Mouse (Mus musculus): ENCODE data around the gene Orai1.
"Not testable (repeated sequence)": the region's sequence is repeated elsewhere in the genome, so short reads cannot be mapped to it uniquely, and the experiment has no call there.

Orai1 gene

GRCm38 (mm10) chr5:123031312-123031711, 16.4 kb downstream of the Orai1 start:
- DNase-seq (ENCODE audit: low spot score in 2 of 2), result no peak

GRCm38 (mm10) chr5:123033646-123034160, 18.8 kb downstream of the Orai1 start:
- DNase-seq (ENCODE audit: low spot score in 2 of 2), result no peak

GRCm38 (mm10) chr5:123035089-123035488, 20.2 kb downstream of the Orai1 start:
- DNase-seq (ENCODE audit: low spot score in 2 of 2), result no peak

GRCm38 (mm10) chr5:123035564-123035963, 20.7 kb downstream of the Orai1 start:
- no peak for DNase-seq (ENCODE audit: low spot score in 2 of 2)

- DNase-seq (ENCODE audit: low spot score in 2 of 2), result no peak
Measured at GRCm38 (mm10) chr5:123038115-123038514, 23.2 kb downstream of the Orai1 start.

GRCm38 (mm10) chr5:123039120-123039752, 24.4 kb downstream of the Orai1 start:
- peak; percentile 72 to 73 for DNase-seq (ENCODE audit: low spot score in 2 of 2)

- DNase-seq (ENCODE audit: low spot score in 2 of 2), result no peak
Measured at GRCm38 (mm10) chr5:123040796-123041195, 25.9 kb downstream of the Orai1 start.

- DNase-seq (ENCODE audit: low spot score in 2 of 2), result no peak
Measured at GRCm38 (mm10) chr5:123043856-123044255, 29.0 kb downstream of the Orai1 start.

GRCm38 (mm10) chr5:123045561-123046295, 30.9 kb downstream of the Orai1 start:
- DNase-seq (ENCODE audit: low spot score in 2 of 2), result peak in 1 of 2 experiments; percentile 36

- DNase-seq (ENCODE audit: low spot score in 2 of 2), result no peak
Measured at GRCm38 (mm10) chr5:123046916-123047315, 32.0 kb downstream of the Orai1 start, which contains the start of gene Morn3. Gene Morn3 (minus strand): TSS chr5:123047016.

GRCm38 (mm10) chr5:123049271-123049670, 34.4 kb downstream of the Orai1 start:
- DNase-seq (ENCODE audit: low spot score in 2 of 2), result no peak

GRCm38 (mm10) chr5:123050918-123051317, 36.0 kb downstream of the Orai1 start:
- DNase-seq (ENCODE audit: low spot score in 2 of 2), result no peak

- DNase-seq (ENCODE audit: low spot score in 2 of 2), result no peak
Measured at GRCm38 (mm10) chr5:123051736-123052135, 36.9 kb downstream of the Orai1 start.

GRCm38 (mm10) chr5:123057366-123058250, 42.7 kb downstream of the Orai1 start:
- peak; percentile 90 to 99 for DNase-seq (ENCODE audit: low spot score in 2 of 2)

- no peak for DNase-seq (ENCODE audit: low spot score in 2 of 2)
Measured at GRCm38 (mm10) chr5:123058251-123059102, 43.6 kb downstream of the Orai1 start.

GRCm38 (mm10) chr5:123059757-123060520, 45.1 kb downstream of the Orai1 start:
- no peak for DNase-seq (ENCODE audit: low spot score in 2 of 2)

GRCm38 (mm10) chr5:123060706-123061401, 46.0 kb downstream of the Orai1 start:
- no peak for DNase-seq (ENCODE audit: low spot score in 2 of 2)

- not testable (repeated sequence) for DNase-seq (ENCODE audit: low spot score in 2 of 2)
Measured at GRCm38 (mm10) chr5:123061402-123061749, 46.5 kb downstream of the Orai1 start.

- DNase-seq (ENCODE audit: low spot score in 2 of 2), result no peak
Measured at GRCm38 (mm10) chr5:123063141-123063540, 48.3 kb downstream of the Orai1 start.

GRCm38 (mm10) chr5:123064207-123064606, 49.3 kb downstream of the Orai1 start:
- DNase-seq (ENCODE audit: low spot score in 2 of 2), result no peak
